Mouse (Mus musculus) C2C12 (cell line): ENCODE results near the gene Aldh1l1.

Experiments used
- CTCF ChIP-seq: IDR thresholded peaks from one replicate; pipeline ENCODE4 v1.5.1; 2011; ENCODE audit not compliant: control insufficient read depth, insufficient read depth, insufficient read length
- FOSL1 ChIP-seq: IDR thresholded peaks from one replicate; pipeline ENCODE4 v1.8.0; 2011; ENCODE audit warnings: mild to moderate bottlenecking, low read length; ENCODE audit not compliant: poor library complexity, insufficient read depth, severe bottlenecking
- MYOG ChIP-seq: IDR thresholded peaks from one replicate; pipeline ENCODE4 v1.6.1; 2011; ENCODE audit not compliant: control insufficient read depth, insufficient read length; ENCODE audit errors: extremely low read depth
- USF1 ChIP-seq: IDR thresholded peaks from one replicate; pipeline ENCODE4 v1.6.1; 2011; ENCODE audit warnings: low read depth, mild to moderate bottlenecking, control low read depth, moderate library complexity

DNA sequence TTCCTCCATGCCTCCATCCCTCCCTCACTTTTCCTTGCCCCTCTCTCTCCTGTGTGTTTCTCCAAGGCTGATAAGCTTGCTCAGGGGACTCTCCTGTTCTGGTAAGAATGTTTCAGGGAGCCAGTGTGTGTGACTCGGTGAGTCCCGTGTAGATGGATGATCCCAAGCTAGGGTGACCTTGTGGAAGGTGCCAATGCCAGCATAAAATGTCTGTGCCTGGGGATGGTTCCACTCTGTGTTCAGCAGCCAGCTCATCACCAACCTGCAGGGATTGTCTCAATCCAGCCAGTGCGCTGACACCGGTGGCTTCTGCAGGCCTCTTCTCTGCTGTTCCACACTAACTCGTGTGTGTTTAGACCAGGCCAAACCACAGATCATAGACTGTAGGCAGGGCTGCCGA lies 130.3 kb downstream of the Aldh1l1 start:
- TF ChIP-seq MYOG (no peak), CTCF (no peak), FOSL1 (no peak), USF1 (no peak)
